Mouse (Mus musculus): ENCODE results near the gene Gm49361.

DNA sequence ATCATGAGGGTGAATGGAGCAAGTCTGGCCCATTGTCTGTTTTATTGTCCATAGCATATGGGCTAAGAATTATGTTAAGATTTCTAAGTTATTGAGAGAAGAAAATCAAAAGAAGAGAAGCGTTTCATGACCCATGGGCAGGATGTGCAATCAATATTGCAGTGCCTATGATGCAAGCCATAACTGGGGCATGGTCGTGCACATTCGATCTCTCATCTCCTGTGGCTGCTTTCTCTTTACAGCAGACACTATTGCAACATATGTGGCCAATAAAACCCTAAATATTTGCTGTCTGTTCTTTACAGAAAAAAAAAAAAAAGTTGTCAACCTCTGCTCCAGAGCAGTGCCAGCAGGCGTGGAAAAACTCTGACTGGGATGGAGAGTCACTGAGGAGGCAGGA lies 10.2 kb upstream of the Gm49361 start:
- TF ChIP-seq CTCF (conservative IDR thresholded peaks at IDR 0.05 in 1 of 2, IDR thresholded peaks at IDR 0.05 in 1 of 2; ENCODE audit: low read depth in 2 of 2, low read length in 2 of 2) (no peak), EP300 (IDR thresholded peaks at IDR 0.05; ENCODE audit: low read length) (no peak), POLR2A (IDR thresholded peaks at IDR 0.05; ENCODE audit: low read depth, low read length) (no peak), RCOR1 (conservative IDR thresholded peaks at IDR 0.05; ENCODE audit: low read depth, low read length) (no peak), JUN (IDR thresholded peaks at IDR 0.05; ENCODE audit: insufficient read depth, low read depth, low read length) (no peak), NRF1 (IDR thresholded peaks at IDR 0.05; ENCODE audit: low read depth, low read length) (no peak), NELFE (IDR thresholded peaks at IDR 0.05; ENCODE audit: low read depth, low read length) (no peak), HCFC1 (IDR thresholded peaks at IDR 0.05; ENCODE audit: low read depth, low read length) (no peak), CHD1 (IDR thresholded peaks at IDR 0.05; ENCODE audit: low read depth, low read length) (no peak), ELF1 (IDR thresholded peaks at IDR 0.05; ENCODE audit: low read depth, low read length) (no peak)
